Mouse (Mus musculus): ENCODE data around the gene Fam89b.

GRCm38 (mm10) chr19:5739446-5739845, 10.0 kb upstream of the Fam89b start:
- TF ChIP-seq ZC3H11A (IDR thresholded peaks at IDR 0.05; ENCODE audit: borderline replicate concordance, low read depth, low read length) (no peak), MAFK (IDR thresholded peaks at IDR 0.05; ENCODE audit: insufficient read depth, low read depth, low read length) (no peak), CHD2 (IDR thresholded peaks at IDR 0.05; ENCODE audit: low read depth, low read length) (no peak), ZNF384 (IDR thresholded peaks at IDR 0.05; ENCODE audit: low read depth, low read length) (no peak)

Measured in ES-E14 (cell line).